8 mouse cellular contexts compared by ENCODE assay signal in genomic region chr11:75537491-75538183, GRCm38 (mm10). TPM values are rescaled to one million over a fixed set of nuclear protein-coding genes. Genes with fewer than 3 reads are reported as not detected.
DNase-seq lines count a peak whose midpoint lies in the region; ATAC-seq and TF ChIP-seq lines count a peak whose summit lies in the region.

No protein-coding gene starts in this region.

- ATAC-seq in forebrain, postnatal 0 days: peak; percentile 37; the same call in 1 of the 2 replicates
- 0 out of 2 replicates have a peak, but pooled peaks have one; percentile 39 for ATAC-seq in limb, embryonic 12.5 days (ENCODE audit: insufficient number of reproducible peaks, insufficient read depth, low FRiP score, low TSS enrichment, low read depth)
- ATAC-seq in stomach, embryonic 15.5 days (ENCODE audit: insufficient read depth, low FRiP score, low read depth): peak; percentile 47

- intact Hi-C loops in gastrocnemius, adult 2 months (cut with DNase I): no loop called here

- peak overlapping the region; percentile 75 for H3K27ac ChIP-seq in gastrocnemius, adult 2 months
- no peak overlapping the region for H3K27ac ChIP-seq in forebrain, postnatal 0 days (ENCODE audit: low read depth, low read length)
- H3K27ac ChIP-seq in limb, embryonic 12.5 days: peak overlapping the region; percentile 42
- peak overlapping the region; percentile 28; the same call in 1 of the 2 replicates for H3K27ac ChIP-seq in stomach, embryonic 15.5 days

- H3K27me3 ChIP-seq in forebrain, postnatal 0 days (ENCODE audit: insufficient read depth, low read length): no peaks in the 10 kb centered on the region
- no peaks in the 10 kb centered on the region for H3K27me3 ChIP-seq in limb, embryonic 12.5 days
- H3K27me3 ChIP-seq in stomach, embryonic 15.5 days (replicated peaks): no peaks in the 10 kb centered on the region

- no peaks in the 10 kb centered on the region for H3K9me3 ChIP-seq in forebrain, postnatal 0 days (ENCODE audit: low read length)
- no peaks in the 10 kb centered on the region for H3K9me3 ChIP-seq in limb, embryonic 12.5 days
- H3K9me3 ChIP-seq in stomach, embryonic 15.5 days: no peaks in the 10 kb centered on the region

- H3K36me3 ChIP-seq in forebrain, postnatal 0 days (ENCODE audit: insufficient read depth): no peaks in the 10 kb centered on the region
- no peaks in the 10 kb centered on the region for H3K36me3 ChIP-seq in limb, embryonic 12.5 days
- H3K36me3 ChIP-seq in stomach, embryonic 15.5 days: no peaks in the 10 kb centered on the region

- no peak overlapping the region for H3K9ac ChIP-seq in forebrain, postnatal 0 days
- no peak overlapping the region; the same call in 1 of the 2 replicates for H3K9ac ChIP-seq in limb, embryonic 12.5 days (replicated peaks)
- H3K9ac ChIP-seq in stomach, embryonic 15.5 days: no peak overlapping the region

- peak; percentile 15; the same call in 1 of the 2 replicates for TF ChIP-seq CTCF in gastrocnemius, adult 2 months (IDR thresholded peaks at IDR 0.05)
- TF ChIP-seq CTCF in forebrain, postnatal 0 days (IDR thresholded peaks at IDR 0.05; ENCODE audit: low read depth): no peak; the same call in 1 of the 2 replicates

- no peak overlapping the region for H3K4me3 ChIP-seq in gastrocnemius, adult 2 months
- H3K4me3 ChIP-seq in forebrain, postnatal 0 days (ENCODE audit: low read depth, low read length): no peak overlapping the region
- H3K4me3 ChIP-seq in limb, embryonic 12.5 days (replicated peaks): no peak overlapping the region
- no peak overlapping the region for H3K4me3 ChIP-seq in stomach, embryonic 15.5 days (replicated peaks)

- DNase-seq in gastrocnemius, adult 2 months: no peak
- DNase-seq in gastrocnemius, postnatal 25 days: no peak
- peak; percentile 28 for DNase-seq in MN1 (ENCODE audit: low spot score)
- DNase-seq in forebrain, postnatal 0 days: no peak
- no peak for DNase-seq in right cerebral cortex, postnatal 36 days (ENCODE audit: low spot score in 2 of 2)
- no peak for DNase-seq in adrenal gland, adult 8-10 months

- H3K4me2 ChIP-seq in forebrain, postnatal 0 days (ENCODE audit: low read depth): no peak overlapping the region
- H3K4me2 ChIP-seq in limb, embryonic 12.5 days: no peak overlapping the region
- H3K4me2 ChIP-seq in stomach, embryonic 15.5 days: no peak overlapping the region

- WGBS in forebrain, postnatal 0 days: 54% methylated on average over 11 of the region's 11 CpGs
- 48% methylated on average over 11 of the region's 11 CpGs for WGBS in limb, embryonic 12.5 days
- 52% methylated on average over 11 of the region's 11 CpGs for WGBS in stomach, embryonic 15.5 days

- peaks cover 11% of the 10 kb centered on the region for H3K4me1 ChIP-seq in forebrain, postnatal 0 days (ENCODE audit: insufficient read depth)
- H3K4me1 ChIP-seq in limb, embryonic 12.5 days (replicated peaks): peaks cover 18% of the 10 kb centered on the region
- H3K4me1 ChIP-seq in stomach, embryonic 15.5 days: peaks cover 15% of the 10 kb centered on the region; the same call in 1 of the 2 replicates

RNA-seq across cellular contexts. Expression of gene Slc43a2, which starts 6.1 kb away (rescaled TPM):
- total RNA-seq in gastrocnemius, adult 2 months (2021): 10 to 100 TPM; 19.0 to 41.6 TPM
- total RNA-seq in gastrocnemius, postnatal 25 days (2021): 10 to 100 TPM; 23.5 to 26.8 TPM
- 16.5 and 24.0 TPM in 2 replicates for total RNA-seq in forebrain, postnatal 0 days (2014; rRNA removed)
- 10.4 and 14.1 TPM in 2 replicates for polyA plus RNA-seq in forebrain, postnatal 0 days (2015; fragmentation: Nextera tagmentation; extraction: Ambion mirVana)
- polyA plus RNA-seq in limb, embryonic 12.5 days (2016; fragmentation: Nextera tagmentation; extraction: Ambion mirVana): 3.7 and 4.2 TPM in 2 replicates
- 4.9 and 6.3 TPM in 2 replicates for polyA plus RNA-seq in stomach, embryonic 15.5 days (2015; fragmentation: Nextera tagmentation; extraction: Ambion mirVana)
- total RNA-seq in adrenal gland, adult 8-10 months (2022): 10 to 100 TPM; 22.5 to 29.8 (median 23.2) TPM

RNA-seq across cellular contexts. Expression of gene Scarf1, which starts 24.3 kb away (rescaled TPM):
- total RNA-seq in gastrocnemius, adult 2 months (2021): 1 to 10 TPM; 2.4 to 5.7 TPM
- total RNA-seq in gastrocnemius, postnatal 25 days (2021): 1 to 10 TPM; 3.2 to 4.7 TPM
- total RNA-seq in forebrain, postnatal 0 days (2014; rRNA removed): 4.0 and 4.5 TPM in 2 replicates
- polyA plus RNA-seq in forebrain, postnatal 0 days (2015; fragmentation: Nextera tagmentation; extraction: Ambion mirVana): 3.1 and 3.5 TPM in 2 replicates
- 5.4 and 6.0 TPM in 2 replicates for polyA plus RNA-seq in limb, embryonic 12.5 days (2016; fragmentation: Nextera tagmentation; extraction: Ambion mirVana)
- polyA plus RNA-seq in stomach, embryonic 15.5 days (2015; fragmentation: Nextera tagmentation; extraction: Ambion mirVana): 6.3 and 7.1 TPM in 2 replicates
- total RNA-seq in adrenal gland, adult 8-10 months (2022): 1 to 10 TPM; 6.0 to 9.4 (median 7.2) TPM

RNA-seq across cellular contexts. Expression of gene Rilp, which starts 27.7 kb away (rescaled TPM):
- total RNA-seq in gastrocnemius, adult 2 months (2021): 10 to 100 TPM; 33.4 to 41.9 TPM
- 10 to 100 TPM; 39.2 to 42.8 TPM for total RNA-seq in gastrocnemius, postnatal 25 days (2021)
- 0.67 and 1.6 TPM in 2 replicates for total RNA-seq in forebrain, postnatal 0 days (2014; rRNA removed)
- polyA plus RNA-seq in forebrain, postnatal 0 days (2015; fragmentation: Nextera tagmentation; extraction: Ambion mirVana): 2.9 and 4.9 TPM in 2 replicates
- polyA plus RNA-seq in limb, embryonic 12.5 days (2016; fragmentation: Nextera tagmentation; extraction: Ambion mirVana): 0.26 and 0.67 TPM in 2 replicates
- polyA plus RNA-seq in stomach, embryonic 15.5 days (2015; fragmentation: Nextera tagmentation; extraction: Ambion mirVana): 1.0 and 1.1 TPM in 2 replicates
- total RNA-seq in adrenal gland, adult 8-10 months (2022): 1 to 10 TPM; 3.6 to 8.9 (median 8.0) TPM

RNA-seq across cellular contexts. Expression of gene Pitpna, which starts 50.3 kb away (rescaled TPM):
- total RNA-seq in gastrocnemius, adult 2 months (2021): 100 to 1,000 TPM; 151 to 206 TPM
- 100 to 1,000 TPM; 123 to 168 TPM for total RNA-seq in gastrocnemius, postnatal 25 days (2021)
- total RNA-seq in forebrain, postnatal 0 days (2014; rRNA removed): 83.0 and 95.7 TPM in 2 replicates
- 85.8 and 101 TPM in 2 replicates for polyA plus RNA-seq in forebrain, postnatal 0 days (2015; fragmentation: Nextera tagmentation; extraction: Ambion mirVana)
- polyA plus RNA-seq in limb, embryonic 12.5 days (2016; fragmentation: Nextera tagmentation; extraction: Ambion mirVana): 80.8 and 89.5 TPM in 2 replicates
- polyA plus RNA-seq in stomach, embryonic 15.5 days (2015; fragmentation: Nextera tagmentation; extraction: Ambion mirVana): 82.4 and 83.4 TPM in 2 replicates
- 100 to 1,000 TPM; 172 to 186 (median 176) TPM for total RNA-seq in adrenal gland, adult 8-10 months (2022)

RNA-seq across cellular contexts. Expression of gene Prpf8, which starts 51.0 kb away (rescaled TPM):
- total RNA-seq in gastrocnemius, adult 2 months (2021): 10 to 100 TPM; 69.3 to 76.7 TPM
- 10 to 100 TPM; 56.9 to 59.4 TPM for total RNA-seq in gastrocnemius, postnatal 25 days (2021)
- 89.0 and 120 TPM in 2 replicates for total RNA-seq in forebrain, postnatal 0 days (2014; rRNA removed)
- 25.6 and 27.9 TPM in 2 replicates for polyA plus RNA-seq in forebrain, postnatal 0 days (2015; fragmentation: Nextera tagmentation; extraction: Ambion mirVana)
- polyA plus RNA-seq in limb, embryonic 12.5 days (2016; fragmentation: Nextera tagmentation; extraction: Ambion mirVana): 79.6 and 83.0 TPM in 2 replicates
- 49.9 and 58.6 TPM in 2 replicates for polyA plus RNA-seq in stomach, embryonic 15.5 days (2015; fragmentation: Nextera tagmentation; extraction: Ambion mirVana)
- 100 to 1,000 TPM; 155 to 170 (median 167) TPM for total RNA-seq in adrenal gland, adult 8-10 months (2022)
